Mouse (Mus musculus) retina, adult 2 months (tissue): ENCODE data around the gene Clec1b.
A peak's percentile ranks its signal among the peaks of the same experiment; 100 is the strongest.

ENCODE experiments used
- DNase-seq: peaks from one replicate; pipeline ENCODE4 v3.0.0-alpha.2; 2012; ENCODE audit warnings: low read depth, low spot score

The Clec1b gene

DNA sequence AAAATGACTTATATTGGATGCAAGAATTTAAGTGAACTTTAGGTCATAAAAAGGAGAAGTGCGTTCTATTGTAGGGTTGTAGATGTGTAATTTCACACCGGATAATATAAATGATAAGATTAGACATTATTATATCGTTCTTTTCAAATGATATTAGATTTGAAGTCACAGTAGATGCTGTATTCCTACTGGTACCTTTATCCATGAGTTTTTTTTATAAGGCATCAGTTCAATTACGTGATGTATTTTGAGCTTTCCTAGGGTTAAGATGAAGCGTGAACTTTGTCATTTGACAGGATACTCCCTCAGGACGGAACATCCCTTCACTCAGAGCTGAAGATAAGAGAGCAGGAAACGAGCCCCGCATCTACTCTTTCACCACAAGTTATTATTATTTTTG is at the start of gene Clec1b:
Gene Clec1b, plus strand, starts transcription at position 301 of the 400 bp plus-strand sequence.
- DNase-seq: no peak

DNA sequence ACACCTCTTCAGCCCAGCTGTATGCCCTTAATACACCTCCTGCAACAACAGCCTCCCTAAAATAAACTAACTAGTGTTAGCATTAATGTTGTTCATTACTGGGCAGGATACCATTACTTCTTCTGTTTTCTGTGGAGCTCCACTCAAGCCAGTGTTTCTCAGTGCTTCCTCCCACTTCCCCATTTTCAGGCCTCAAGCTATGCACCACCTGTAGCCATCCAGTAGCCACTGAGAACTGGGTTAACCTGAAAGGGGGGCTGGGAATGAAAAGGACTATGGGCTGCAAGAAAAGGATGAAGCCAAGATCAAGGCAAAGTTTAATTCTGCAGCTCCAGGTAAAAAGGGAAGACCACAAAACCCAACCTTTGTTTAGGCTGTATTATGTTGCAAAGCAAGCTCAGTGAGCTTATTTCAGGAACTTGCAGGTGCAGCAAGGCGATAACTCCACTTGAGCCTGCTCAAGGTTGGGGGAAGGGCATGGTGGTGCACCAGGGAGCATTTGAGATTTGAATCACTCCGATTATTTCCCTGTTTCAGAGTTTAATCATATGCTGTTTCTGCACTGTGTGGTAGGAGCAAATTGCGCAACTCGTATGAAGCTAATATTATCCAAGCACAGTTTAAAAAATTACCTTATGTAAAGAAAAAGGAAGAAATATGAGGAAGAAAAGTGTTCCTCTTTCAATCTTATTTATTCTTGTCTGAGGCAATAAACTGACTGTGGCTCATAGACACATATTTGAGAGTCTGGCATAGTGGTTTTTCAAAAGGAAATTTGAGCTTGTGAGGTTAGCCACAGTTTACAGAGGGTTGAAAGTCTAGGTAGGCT is 47.4 kb upstream of the Clec1b start:
- no peak for DNase-seq

DNA sequence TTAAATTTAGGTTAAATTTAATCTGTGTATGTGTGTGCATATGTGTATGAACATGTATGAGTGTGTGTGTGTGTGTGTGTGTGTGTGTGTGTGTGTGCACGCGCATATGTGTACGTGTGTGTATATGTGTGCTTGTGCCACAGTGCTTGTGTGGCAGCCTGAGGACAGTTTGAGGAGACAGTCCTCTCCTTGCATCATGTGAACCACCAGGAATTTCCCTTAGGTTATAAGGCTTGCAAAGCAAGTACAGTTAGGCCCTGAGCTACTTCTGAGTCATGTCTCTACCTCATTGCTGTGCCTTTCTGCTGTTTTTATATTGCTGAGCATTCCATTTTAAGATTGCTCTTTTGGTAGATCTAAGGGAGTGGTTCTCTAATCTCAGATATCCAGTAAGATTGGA is 46.0 kb upstream of the Clec1b start:
- DNase-seq: no peak

DNA sequence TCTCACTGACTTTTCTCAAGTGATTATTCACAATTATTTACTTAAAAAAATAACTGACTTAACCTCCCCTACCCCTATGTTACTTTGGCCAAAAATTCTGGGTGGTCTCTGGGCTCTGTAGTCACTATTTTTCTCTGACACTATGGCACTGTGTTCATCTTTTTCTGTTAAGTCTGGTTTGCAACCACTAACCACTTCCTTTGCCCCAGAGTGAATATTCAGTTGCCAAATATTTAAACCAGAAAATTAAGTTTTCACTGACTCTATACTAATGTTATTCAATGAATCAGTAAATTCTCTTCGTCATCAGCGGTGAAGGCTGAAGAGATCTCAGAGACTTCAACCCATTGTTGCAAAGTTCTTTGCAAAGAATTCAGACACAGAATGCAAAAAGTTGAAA is 41.3 kb upstream of the Clec1b start:
- no peak for DNase-seq

DNA sequence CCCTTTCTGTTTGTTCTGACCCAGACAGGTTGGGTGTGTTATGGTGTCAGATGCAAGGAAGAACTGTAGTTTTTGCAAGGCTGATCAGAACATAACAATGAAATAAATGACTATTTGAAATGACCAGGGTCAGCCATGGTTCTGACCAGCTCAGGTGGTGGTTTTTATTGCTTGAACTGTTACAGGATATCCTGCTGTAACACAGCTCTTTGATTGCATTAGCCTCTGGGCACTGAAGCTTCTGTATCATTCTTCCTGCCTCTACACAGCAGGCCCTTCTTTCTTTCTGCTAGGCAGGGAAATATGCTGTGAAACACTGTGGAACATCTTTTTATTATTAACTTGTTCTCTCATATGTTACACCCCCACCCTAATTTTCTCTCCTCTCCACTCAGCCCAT is 40.7 kb upstream of the Clec1b start:
- DNase-seq: no peak

DNA sequence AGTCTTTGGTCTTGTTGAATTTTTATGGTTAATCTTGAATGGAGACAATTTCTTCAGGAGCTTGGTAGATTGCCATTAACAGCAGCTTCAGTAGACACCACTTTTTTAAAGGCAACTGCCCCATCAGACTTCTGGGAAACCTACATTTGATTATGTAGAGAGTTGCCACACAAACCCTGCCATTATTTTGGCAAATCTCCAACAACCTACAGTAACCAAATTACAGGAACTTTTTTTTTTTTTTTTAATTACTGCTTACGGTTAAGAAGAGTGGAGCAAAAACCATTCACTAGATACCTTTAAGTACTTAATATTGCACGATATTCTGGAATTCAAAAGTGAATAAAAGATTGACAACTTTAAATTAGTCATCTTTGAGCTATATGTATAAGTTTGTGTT is 37.6 kb upstream of the Clec1b start:
- DNase-seq: no peak

DNA sequence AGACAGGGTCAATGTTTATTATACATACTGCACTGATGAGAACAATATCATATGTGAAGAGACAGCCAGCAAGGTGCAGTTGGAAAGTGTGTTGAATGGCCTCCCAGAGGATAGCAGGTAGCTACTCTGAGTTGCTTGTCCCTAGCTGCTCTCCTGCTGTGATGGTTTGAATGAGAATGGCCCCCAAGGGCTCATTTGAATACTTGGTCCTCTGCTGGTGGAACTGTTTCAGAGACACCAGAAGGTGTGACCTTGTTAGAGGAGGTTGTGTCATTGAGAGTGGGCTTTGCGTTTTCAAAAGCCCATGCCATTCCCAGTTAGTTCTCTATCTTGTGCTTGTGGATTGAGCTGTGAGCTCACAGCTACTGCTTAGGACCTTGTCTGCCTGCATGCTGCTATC is 33.2 kb upstream of the Clec1b start:
- DNase-seq: no peak

DNA sequence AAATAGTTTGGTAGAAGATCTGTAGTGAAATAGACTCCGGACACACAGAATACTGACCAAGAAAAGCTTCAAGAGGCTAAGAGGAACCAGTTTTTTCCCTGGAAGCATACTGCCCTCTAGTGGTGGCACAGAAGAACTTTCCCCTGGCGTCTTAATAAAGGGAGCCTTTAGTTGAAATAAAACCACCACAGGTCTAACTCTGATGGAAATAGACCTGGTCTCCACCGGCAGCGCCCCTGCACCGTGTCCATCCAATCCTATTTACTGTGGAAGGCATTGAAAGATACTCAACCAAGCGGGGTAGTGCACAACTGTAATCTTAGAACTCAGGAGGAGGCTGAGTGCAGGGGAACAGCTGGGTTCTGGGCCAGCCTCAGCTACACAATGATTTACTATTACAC is 31.1 kb upstream of the Clec1b start:
- DNase-seq: peak; percentile 25

DNA sequence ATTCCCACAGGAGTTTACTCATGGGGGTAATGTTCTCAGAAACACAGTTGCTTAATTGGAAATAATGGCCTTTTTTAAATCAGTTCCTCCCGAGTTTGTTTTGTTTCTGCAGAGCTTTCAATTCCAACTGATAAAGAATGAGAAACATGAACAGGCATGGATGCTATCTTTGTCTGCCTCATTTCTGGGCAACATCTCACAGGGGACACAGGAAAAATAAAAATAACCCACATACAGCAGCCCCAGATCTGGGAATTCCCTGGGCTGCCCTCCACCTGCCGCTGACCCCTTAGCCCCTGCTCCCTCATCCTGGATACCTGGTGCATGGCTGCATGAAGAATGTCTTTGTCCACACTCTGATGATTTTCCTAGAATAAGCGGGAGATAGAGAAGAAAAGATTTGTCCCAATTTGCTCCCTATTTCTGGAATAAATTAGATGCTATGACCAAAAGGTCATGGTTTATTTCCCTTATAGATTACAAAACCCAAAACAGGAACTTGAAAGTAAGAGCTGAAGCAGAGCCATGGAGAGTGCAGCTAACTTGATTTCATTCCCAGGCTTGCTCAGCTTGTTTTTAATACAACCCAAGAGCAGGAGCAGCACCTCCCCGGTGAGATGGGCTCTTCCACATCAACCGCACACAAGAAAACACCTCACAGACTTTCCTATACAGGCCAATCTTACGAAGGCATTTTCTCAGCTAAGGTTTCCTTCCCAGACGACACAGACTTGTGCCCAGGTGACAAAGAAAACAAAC is 27.5 kb upstream of the Clec1b start:
- no peak for DNase-seq

DNA sequence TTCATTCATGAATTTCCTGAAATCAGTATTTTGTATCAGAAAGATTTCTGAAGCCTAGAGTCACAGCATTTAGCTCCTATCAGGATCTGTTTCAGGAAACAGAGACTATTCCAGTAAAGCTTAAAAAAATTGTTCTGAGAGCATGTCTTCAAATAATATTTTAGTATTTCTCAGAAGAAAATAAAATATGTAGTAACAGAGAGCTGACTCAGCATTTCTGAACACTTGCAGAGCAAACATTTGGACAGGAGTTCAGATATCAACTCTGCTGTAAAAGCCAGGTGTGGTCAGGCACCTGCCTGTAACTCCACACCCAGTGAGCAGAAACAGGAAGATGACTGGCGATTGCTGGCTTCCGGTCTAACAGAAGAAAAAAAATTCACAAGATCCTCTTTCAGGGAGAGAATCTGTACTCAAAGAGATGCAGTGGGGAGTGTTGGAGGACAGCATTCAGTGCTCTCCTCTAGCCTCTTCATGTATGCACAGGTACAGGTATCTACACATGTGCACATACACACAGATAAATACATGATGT is 22.1 kb upstream of the Clec1b start:
- no peak for DNase-seq

DNA sequence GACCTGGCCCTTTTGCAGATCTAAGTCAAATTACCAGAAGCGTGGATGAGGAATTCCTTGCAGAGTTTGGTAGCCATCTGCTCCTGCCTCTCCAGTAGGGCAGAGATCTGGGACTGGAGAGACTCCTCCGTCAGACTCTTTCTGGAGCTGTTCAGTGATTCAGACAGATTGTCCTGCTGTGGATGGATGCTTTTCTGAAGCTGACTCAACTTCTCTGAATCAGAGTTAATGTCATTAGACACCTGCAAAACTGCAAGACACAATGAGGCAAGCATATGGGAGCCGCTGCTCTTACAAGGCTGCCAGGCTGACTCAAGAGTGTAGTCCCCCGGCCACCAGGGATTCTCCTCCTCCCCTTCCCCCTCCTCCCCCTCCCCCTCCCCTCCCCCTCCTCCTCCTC is 16.6 kb upstream of the Clec1b start:
- no peak for DNase-seq

DNA sequence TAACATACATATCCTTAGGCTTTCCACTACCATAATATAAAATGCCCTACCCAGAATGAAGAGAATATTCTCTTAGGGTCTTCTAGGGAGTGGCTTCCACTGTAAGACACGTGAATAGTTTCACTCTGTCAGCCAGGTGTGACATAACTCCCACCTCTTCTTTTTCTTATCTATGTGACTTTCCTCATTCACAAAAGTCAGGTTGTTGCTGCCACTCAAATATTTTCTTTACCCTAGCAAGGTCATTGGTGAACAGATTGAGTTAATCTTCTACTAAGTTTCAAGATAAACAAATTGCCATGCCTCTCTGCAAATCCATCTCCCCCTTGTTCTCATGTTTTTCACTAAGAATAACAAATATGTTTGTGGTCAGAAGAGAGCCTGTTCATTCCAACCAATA is 15.4 kb upstream of the Clec1b start:
- no peak for DNase-seq

DNA sequence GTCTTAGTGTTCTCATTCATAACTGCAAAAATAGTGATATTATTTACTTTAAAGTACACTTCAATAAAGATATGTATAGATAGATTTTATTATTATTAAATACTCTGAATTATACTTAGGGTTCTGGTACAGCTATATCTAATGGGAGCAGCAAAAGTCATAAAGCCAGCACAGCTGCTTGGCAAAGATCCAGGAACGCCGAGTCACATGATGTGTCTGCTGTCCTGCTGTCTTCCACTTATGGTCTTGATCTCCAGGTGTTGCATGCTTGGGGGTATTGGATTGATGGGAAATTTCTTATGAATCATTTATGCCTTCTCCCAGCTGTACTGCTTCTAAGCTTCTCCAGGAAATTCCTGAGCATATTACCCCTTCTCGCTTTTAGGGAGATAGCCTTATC is 13.6 kb upstream of the Clec1b start:
- no peak for DNase-seq

DNA sequence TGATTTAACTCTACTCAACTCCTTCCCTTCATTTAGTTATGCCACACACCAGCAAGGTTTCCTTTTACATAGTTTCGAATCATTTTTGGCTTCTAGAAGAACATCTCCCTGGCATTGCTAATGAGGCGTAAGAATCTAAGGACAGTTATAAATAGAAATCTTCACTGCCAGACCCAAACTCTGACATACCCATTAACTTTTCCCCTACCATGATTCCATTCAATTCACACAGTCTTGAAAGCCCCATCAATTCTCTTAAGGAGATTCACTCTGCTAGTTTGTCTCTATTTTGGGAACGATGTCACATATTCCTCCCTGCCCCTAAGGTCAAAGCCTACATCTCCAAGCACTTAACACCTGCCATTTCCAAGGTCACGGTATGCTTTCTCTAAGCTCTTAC is 12.1 kb upstream of the Clec1b start:
- no peak for DNase-seq

DNA sequence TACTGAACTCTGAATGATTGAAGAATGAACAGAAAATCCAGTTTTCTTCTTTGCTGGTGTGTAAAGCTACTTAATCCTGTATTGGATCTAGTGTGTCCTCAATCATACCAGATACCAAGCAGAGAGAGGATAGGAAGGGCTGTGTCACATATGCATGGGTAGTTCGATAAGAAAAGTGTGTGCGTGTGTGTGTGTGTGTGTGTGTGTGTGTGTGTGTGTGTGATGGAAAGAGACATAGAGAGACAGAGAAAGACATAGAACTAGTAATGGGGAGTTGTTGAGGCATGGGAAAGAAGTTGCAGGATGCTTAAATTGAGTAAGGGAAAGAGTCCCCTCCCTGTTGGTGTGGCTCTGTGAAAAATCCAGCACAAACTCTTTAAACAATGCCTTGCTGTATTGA is 11.3 kb upstream of the Clec1b start, which contains the start of gene Clec12b:
Gene Clec12b, minus strand, starts transcription at position 101 of the 400 bp plus-strand sequence.
- no peak for DNase-seq

DNA sequence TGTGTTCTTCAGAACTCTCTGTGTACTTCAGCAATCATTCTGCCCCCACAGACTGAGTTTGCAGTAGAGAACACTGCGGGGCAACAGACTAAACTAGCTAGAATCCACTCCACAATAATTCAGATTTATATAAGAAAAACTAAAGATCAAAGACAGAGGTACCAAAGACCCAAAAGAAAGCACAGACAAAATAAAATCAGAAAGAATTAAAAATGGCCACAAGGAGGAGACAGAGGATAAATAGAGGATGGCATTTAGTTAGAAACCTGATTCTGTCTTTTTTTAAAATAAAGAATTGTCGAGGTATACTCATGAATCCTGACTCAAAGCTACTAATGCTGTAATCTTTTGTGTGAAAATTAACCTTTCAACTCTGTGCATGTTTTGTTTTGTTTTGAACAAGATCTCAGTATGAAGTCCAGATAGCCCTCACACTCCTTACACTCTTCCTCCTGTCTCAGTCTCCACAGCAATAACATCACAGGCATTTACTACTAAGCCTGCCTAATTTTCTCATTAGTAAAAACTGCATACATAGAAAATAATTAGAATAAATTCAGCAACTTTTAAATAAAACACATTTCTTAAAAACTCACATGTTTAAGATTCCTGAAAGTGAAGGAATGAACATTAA is 3.9 kb upstream of the Clec1b start:
- no peak for DNase-seq

DNA sequence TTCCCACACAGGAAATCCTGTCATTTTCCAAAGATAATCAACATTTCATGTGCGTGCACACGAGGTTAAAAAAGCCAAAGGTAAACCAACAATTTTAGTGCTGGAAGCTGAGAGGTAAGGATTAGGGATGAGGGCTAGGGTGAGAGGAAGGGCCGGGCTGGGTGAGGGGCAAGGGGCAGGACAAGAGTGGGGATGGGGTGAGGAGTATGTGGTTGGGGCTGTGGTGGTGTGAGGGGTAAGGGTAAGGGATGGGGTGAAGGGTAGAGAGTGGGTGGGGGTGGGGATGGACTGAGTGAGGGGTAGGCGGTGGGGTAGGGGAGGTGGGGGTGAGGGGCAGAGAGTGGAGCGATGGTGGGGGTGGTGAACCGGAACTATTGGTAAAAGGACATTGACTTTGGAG is 3.4 kb upstream of the Clec1b start:
- DNase-seq: no peak

DNA sequence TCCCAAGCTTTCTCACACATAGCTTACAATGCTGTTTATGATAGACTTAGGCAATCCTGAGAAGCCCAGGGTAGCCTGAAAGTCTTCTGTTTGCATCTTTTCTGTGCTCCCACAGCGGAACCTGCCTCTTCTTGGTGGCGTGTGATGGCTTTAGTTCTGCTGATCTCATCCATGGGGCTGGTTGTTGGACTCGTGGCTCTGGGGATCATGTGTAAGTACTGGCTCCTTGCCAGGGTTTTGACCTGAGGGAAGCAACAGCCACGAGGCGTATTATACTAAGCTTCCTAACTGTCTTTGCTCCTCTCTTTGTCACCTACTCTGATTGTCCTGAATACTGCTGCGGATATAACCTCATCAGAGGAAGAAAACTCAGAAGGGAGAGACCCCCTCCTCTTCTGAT is 2.8 kb downstream of the Clec1b start:
- DNase-seq: peak; percentile 8

DNA sequence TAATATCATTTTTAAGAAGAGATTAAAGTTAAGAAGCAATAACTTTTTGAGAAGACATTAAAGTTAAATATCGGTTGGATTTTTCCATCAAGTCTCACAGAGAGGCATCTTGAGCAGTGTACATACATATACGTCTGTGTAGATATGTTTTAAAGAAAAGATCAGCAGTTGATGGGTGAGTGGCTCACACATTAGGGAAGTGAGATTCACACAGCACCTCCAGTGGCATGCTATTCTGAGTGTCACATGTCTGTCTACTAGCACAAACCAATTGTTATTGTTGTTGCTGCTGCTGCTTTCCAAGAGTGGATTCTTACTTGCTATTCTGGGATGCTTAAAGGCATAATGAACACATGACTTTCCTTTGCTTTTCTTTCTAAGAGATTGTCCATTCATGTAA is 5.3 kb downstream of the Clec1b start:
- no peak for DNase-seq

DNA sequence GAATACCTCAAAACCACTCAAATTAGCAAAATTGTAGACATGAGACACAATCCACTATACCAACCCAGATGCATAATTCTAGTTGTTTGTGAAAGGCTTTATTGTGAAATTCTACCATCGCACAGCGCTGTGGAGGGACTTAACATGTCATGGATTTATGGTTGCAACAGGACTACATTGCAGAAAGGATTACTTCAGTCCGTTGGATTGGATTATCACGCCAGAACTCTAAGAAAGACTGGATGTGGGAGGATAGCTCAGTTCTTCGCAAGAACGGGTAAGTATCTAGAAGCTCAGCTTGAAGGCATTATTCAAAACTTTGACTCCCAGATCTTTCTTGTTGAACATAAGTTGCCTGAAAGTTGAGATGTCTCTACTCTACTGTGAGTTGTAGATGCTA is 6.3 kb downstream of the Clec1b start:
- no peak for DNase-seq

DNA sequence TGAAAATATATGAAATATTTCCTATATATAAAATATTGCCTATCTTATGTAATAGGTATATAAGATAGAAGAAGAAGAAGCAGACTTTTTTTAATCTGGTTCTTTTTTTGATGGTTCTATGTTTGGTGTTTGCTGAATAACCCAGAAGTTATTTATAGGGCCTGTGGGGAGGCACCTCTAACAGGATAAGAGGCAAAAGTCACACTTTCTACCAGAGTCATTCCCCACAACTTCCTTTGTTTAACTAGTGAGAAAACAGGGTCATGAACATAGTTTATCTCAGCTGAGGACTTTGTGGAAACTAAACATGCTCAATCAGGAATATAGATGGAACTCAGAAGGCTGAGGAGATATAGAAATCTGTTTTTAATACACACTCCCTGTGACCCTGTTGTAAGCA is 8.9 kb downstream of the Clec1b start:
- DNase-seq: no peak

DNA sequence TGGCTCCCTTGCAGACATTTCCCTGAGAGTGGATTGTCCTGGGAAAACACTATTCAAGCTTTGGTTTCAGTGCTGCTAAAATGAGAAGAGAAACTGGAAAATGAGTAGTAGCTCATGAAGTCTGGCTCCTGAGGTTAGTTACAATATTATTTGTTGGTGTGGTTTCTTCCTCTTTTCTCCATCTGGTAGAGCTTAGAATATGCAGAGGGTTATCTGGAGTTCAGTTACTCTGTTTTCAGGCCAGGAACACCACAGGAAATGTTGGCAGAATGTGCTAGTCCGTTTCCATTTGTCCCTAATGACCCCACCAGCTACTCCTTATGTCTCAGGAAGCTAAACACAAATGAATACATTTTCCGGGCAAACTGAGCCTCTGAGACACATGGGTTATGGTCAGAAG is 10.2 kb downstream of the Clec1b start:
- no peak for DNase-seq
